Mouse (Mus musculus) heart, postnatal 4 days (tissue): ENCODE measurements at regions not wholly inside any gene's neighbourhood (a gene's known extent, or its start where the extent isn't known, plus 50 kb on each side); places are given as distances from the start of the nearest gene placed in this dataset.
A peak's percentile ranks its signal among the peaks of the same experiment; 100 is the strongest.

ENCODE experiments used
- DNase-seq: peaks from one replicate; pipeline ENCODE4 v3.0.0; 2021

DNA sequence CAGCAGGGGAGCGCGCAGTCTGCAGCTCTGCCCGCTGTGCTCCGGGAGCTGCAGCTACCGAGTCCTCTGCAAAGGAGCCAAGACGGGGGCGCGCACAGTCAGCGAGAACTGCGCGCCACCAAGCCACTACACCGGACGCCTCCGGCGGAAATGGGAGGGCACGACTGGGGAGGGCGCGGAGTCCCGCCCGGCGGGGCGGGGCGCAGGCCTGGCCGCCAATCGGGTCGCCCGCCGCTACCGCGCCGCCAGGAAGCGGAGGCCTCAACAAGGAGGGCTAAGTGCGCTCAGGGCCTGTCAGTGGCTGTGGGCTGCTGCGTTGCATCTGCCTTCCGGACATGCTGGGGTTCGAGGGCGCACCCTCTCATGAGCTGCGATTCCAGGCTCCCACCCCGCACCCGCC is 481.7 kb upstream of the Ywhaq start:
- DNase-seq: peak; percentile 3
